Mouse (Mus musculus) cortical plate, adult 2 months (tissue): ENCODE data around the gene Hif3a.

Source experiments
- CTCF ChIP-seq: fragments of 200-500 bp; IDR thresholded peaks from 2 replicates; pipeline ENCODE4 v1.5.1; 2011; ENCODE audit warnings: mild to moderate bottlenecking, control low read depth, low read length; ENCODE audit not compliant: insufficient read depth; ENCODE audit errors: extremely low read depth
- POLR2A ChIP-seq: fragments of 200-500 bp; IDR thresholded peaks from 2 replicates; pipeline ENCODE4 v1.6.1; 2011; ENCODE audit warnings: mild to moderate bottlenecking, low read length, control low read depth; ENCODE audit not compliant: insufficient read depth; ENCODE audit errors: extremely low read depth

GRCm38 (mm10) chr7:17024814-17025504, 37.3 kb downstream of the Hif3a start:
- TF ChIP-seq POLR2A (no peak), CTCF (no peak)
